Mouse (Mus musculus) forebrain, embryonic 10.5 days (tissue): ENCODE results near the gene Mical3. TPM values are rescaled to one million over a fixed set of nuclear protein-coding genes. Genes with fewer than 3 reads are reported as not detected.
A peak's percentile ranks its signal among the peaks of the same experiment; 100 is the strongest.

Experiments used
- DNase-seq: peaks from one replicate; pipeline ENCODE4 v3.0.0-alpha.2; 2017; ENCODE audit warnings: low spot score; ENCODE audit errors: extremely low spot score
- H3K27ac ChIP-seq: fragments of 300-500 bp; sonication (generic); 2 replicates; pipeline ENCODE4 v1.5.1; 2016; ENCODE audit warnings: mild to moderate bottlenecking
- H3K27me3 ChIP-seq: fragments of 300-500 bp; sonication (generic); 2 replicates; pipeline ENCODE4 v1.6.1; 2016; ENCODE audit warnings: mild to moderate bottlenecking; ENCODE audit not compliant: poor library complexity, severe bottlenecking
- H3K36me3 ChIP-seq: fragments of 300-500 bp; sonication (generic); replicated peaks from 2 replicates; pipeline ENCODE4 v1.6.1; 2016; ENCODE audit warnings: mild to moderate bottlenecking, moderate library complexity
- H3K4me1 ChIP-seq: fragments of 300-500 bp; sonication (generic); 2 replicates; pipeline ENCODE4 v1.6.1; 2016
- H3K4me3 ChIP-seq: fragments of 300-500 bp; sonication (generic); 2 replicates; pipeline ENCODE4 v1.5.1; 2016; ENCODE audit warnings: mild to moderate bottlenecking, moderate library complexity
- H3K9me3 ChIP-seq: fragments of 300-500 bp; sonication (generic); 2 replicates; pipeline ENCODE4 v1.6.1; 2016; ENCODE audit warnings: mild to moderate bottlenecking, moderate library complexity
- WGBS: fragments of 180-500 bp; shearing (Covaris S2); methylation state at CpG from one replicate; pipeline ENCODE4 v1.1.7; 2016; 5-methylcytosine and 5-hydroxymethylcytosine counted together
- polyA plus RNA-seq: library from polyadenylated mRNA; unstranded; fragments of >200 nt; fragmentation: Nextera tagmentation; extraction: Ambion mirVana; gene quantifications from 2 replicates; pipeline ENCODE4 v1.2.1, GENCODE M21; 2016

Gene Mical3
- polyA plus RNA-seq, 1 experiment from 2014 or later: 9.0 TPM

DNA sequence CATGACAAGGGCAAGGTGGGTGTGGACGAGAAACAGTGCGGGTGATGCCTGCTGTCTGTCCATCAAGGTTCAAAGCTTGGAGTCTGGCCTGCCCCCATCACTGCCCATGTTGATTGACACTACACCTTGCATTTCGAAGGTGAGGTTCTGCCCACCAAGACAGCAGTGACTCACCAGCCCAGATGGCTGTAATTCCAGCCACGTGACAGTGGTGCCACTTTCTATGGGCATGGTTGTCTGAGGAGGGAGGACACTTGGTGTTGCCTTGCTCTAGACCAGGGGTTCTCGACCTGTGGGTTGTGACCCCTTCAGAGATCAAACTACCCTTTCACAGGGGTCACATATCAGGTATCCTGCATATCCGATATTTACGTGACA, 62.7 kb downstream of the Mical3 start:
- WGBS: 90% methylated on average over 7 of the region's 7 CpGs
- Histone ChIP-seq H3K27me3 (no peaks in the 10 kb centered on the region), H3K36me3 (no peaks in the 10 kb centered on the region), H3K27ac (peak overlapping the region; percentile 60), H3K9me3 (no peaks in the 10 kb centered on the region), H3K4me3 (no peak overlapping the region), H3K4me1 (peaks cover 76% of the 10 kb centered on the region)
- no peak for DNase-seq

DNA sequence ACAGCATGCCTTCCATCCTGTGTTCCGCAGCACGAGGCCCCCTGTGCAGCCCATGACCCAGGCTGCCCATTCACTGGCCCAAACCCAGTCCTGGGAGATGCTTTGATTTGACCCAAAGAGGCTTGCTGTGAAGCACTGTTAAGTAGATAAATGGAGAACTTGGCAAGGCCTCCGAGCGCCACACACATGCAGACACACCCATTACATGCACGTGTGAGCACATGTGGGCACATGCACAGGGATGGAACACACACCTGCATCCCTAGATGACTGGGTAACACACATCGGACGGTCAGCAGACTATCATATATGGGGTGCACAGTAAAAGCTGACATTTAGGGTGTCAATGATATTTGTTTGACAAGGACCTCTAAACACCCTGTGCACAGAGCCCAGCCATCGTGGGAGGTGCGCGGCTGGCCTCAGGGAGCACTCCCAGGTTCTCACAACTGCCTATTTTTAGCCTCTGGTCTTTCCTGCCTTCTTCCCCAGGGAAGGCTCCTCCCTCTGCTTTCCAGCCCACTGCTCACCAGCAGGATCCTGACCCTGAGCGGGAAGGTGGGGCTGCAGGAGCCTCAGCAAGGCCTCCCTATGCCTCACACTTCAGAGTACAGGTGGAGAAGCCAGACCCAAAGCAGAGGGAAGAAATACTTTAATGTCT, 63.2 kb downstream of the Mical3 start:
- H3K27ac ChIP-seq: peak overlapping the region; percentile 64
- H3K4me1 ChIP-seq: peaks cover 76% of the 10 kb centered on the region
- no peaks in the 10 kb centered on the region for H3K9me3 ChIP-seq
- no peak overlapping the region for H3K4me3 ChIP-seq
- no peaks in the 10 kb centered on the region for H3K36me3 ChIP-seq
- no peak for DNase-seq
- WGBS: 67% methylated on average over 11 of the region's 11 CpGs
- no peaks in the 10 kb centered on the region for H3K27me3 ChIP-seq

DNA sequence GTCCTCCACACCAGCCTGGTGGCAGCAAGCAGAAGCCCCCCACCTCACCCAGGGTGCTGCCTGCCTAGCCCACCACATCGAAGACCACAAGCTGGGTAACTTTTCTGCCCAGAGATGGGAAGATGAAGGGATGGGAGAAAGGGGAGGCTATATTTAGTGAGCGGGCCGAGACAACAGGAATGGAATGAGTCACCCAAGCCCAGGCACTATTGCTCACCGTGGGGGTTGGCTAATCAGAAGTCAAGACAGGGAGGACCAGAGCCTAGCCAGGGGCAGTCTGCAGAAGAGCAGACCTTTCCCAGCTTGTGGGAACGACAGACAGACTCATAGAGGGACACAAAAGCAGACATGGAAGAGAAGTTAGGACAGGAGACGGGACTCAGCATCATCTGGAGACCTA, 64.0 kb downstream of the Mical3 start:
- WGBS: 51% methylated on average over 6 of the region's 6 CpGs
- no peaks in the 10 kb centered on the region for H3K36me3 ChIP-seq
- no peaks in the 10 kb centered on the region for H3K9me3 ChIP-seq
- peak overlapping the region; percentile 64 for H3K27ac ChIP-seq
- DNase-seq: no peak
- peaks cover 76% of the 10 kb centered on the region for H3K4me1 ChIP-seq
- H3K4me3 ChIP-seq: no peak overlapping the region
- no peaks in the 10 kb centered on the region for H3K27me3 ChIP-seq

DNA sequence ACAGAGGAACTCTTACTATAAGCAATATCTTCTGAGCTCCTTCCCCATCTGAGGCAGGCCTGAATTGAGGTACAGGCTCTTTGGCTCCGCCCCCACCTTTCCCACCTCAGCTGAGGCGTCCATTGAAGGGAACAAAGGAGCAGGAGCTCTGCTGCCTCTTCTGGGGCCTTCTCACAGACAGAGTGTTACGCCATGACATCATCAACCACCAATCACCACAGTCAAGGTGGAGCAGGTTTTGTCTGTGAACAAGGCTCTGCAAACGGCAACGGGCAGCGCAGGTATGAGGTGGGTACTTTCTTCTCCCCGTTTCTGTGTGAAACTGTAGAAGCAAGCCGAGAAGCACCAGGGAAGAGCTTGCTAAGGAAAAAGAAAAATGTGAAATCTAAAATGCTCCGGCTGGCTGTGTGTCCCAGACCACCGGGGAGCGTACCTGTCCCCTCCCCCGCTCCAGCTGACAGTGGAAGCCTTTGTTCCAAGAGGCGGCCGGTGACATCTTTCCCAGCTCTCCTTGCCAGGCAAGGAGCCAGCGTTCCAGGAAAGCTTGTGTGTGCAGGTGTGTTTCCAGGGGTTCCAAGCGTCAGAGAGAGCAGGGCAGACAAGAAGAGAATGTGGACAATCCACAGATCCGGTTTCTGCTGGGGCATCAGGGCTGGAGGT, 66.3 kb downstream of the Mical3 start:
- H3K4me1 ChIP-seq: peaks cover 60% of the 10 kb centered on the region
- H3K27ac ChIP-seq: peak overlapping the region; percentile 72
- H3K27me3 ChIP-seq: no peaks in the 10 kb centered on the region
- DNase-seq: no peak
- 30% methylated on average over 17 of the region's 17 CpGs for WGBS
- H3K36me3 ChIP-seq: no peaks in the 10 kb centered on the region
- H3K4me3 ChIP-seq: peak overlapping the region; percentile 13; the same call in 1 of the 2 replicates
- no peaks in the 10 kb centered on the region for H3K9me3 ChIP-seq

DNA sequence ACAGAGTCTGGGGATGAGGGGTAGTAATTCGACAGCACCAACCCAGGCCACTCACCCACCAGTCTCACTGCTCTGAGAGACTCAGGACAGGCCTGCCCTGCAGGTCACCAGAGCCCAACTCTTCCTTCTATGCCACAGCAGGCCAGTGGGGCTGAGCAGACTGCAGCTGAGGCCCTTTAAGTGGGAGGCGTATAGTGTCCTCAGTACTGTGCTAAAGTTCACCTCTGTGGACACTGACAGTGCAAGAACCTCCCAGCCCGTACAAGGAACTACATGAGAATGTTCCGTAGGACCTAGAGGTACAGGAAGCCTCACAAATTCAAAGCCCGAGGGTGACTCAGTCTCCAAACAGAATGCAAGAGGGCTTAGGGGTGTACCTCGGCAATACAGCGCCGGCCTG, 67.0 kb downstream of the Mical3 start:
- Histone ChIP-seq H3K27ac (peak overlapping the region; percentile 72), H3K4me1 (peaks cover 53% of the 10 kb centered on the region), H3K9me3 (no peaks in the 10 kb centered on the region), H3K4me3 (no peak overlapping the region), H3K27me3 (no peaks in the 10 kb centered on the region), H3K36me3 (no peaks in the 10 kb centered on the region)
- 81% methylated on average over 8 of the region's 8 CpGs for WGBS
- DNase-seq: no peak

DNA sequence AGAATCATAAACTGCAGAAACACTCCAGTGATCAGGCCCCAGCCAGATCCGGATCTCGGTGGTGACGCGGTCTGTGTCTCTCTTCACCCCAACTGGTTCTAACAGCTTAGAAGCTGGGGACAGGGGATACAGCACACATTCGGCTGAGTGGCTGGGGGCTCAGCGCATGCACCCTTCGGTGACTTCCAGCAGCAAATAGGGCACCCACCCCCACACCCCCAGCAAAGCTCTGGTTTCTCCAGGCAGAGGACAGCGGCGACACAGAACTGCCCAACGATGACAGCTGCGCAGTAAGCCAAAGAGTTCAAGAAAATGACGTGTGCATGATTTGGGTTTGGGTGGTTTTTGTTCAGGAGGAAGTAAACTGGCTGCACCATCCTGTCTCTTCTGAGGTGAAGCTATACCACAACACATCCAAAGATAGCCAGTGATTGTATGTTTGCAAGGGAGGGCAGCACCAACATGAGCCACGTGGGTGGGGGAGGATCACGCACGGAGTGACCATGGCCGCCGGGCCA, 67.8 kb downstream of the Mical3 start:
- WGBS: 92% methylated on average over 17 of the region's 17 CpGs
- no peak overlapping the region for H3K4me3 ChIP-seq
- no peak overlapping the region for H3K27ac ChIP-seq
- H3K4me1 ChIP-seq: peaks cover 45% of the 10 kb centered on the region
- H3K36me3 ChIP-seq: no peaks in the 10 kb centered on the region
- no peaks in the 10 kb centered on the region for H3K27me3 ChIP-seq
- no peaks in the 10 kb centered on the region for H3K9me3 ChIP-seq
- DNase-seq: no peak

DNA sequence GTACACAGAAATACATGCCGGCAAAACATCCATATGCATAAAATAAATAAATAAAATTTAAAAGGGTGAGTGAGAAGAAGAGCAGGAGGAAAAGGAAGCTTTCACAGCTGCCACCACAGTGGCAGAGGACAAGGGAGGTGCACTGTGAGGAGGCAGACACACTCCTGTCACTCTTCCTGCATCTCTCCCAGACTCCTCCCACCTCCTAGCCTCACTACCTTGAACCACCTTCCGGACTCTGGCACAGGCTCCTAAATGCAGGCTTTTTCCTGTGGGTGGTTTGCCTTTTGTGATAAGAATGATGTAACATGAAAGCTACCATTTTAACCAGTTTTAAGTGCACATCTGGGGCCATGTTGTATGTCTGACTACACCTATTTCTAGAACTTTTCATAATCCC, 72.8 kb downstream of the Mical3 start:
- DNase-seq: no peak
- Histone ChIP-seq H3K4me3 (no peak overlapping the region), H3K27me3 (no peaks in the 10 kb centered on the region), H3K36me3 (no peaks in the 10 kb centered on the region), H3K4me1 (peaks cover 7% of the 10 kb centered on the region; the same call in 1 of the 2 replicates), H3K9me3 (no peaks in the 10 kb centered on the region), H3K27ac (no peak overlapping the region)
- WGBS: 86% methylated on average over 2 of the region's 2 CpGs

DNA sequence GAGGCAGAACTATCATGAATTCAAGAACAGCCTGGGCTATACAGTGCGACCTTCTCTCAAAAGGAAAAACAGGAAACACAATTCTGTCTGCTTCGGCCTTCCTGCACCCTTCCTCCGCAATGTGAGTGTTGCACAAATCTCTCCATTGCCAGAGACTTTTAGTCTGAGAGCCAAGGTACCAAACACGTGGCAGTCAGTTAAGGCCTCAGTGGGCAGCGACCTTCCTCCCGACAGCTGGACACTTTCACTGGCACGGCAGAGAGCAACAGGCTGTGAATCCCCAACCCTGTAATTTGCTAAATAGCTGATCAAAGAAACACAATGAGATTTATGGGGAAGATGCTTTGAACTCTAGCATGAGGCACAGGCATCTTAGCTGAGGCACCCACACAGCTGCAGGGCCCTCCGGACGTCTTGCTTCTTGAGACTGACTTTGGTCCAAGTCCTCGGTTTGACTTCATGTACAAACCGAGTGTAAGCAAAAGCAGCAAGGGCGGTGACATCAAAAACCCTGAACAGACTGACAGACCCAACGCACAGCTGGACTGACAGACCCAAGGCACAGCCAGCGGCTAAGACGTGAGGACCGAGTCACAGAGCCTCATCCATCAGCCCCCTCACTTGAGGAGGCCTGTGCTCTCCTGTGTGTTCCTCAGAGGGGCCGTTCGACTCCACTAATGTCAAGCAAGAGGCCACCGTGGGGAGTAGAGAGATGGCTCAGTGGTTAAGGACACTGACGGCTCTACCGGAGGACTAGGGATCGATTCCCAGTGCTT, 73.4 kb downstream of the Mical3 start:
- Histone ChIP-seq H3K4me3 (no peak overlapping the region), H3K4me1 (peaks cover 7% of the 10 kb centered on the region; the same call in 1 of the 2 replicates), H3K36me3 (no peaks in the 10 kb centered on the region), H3K27me3 (no peaks in the 10 kb centered on the region), H3K27ac (no peak overlapping the region), H3K9me3 (no peaks in the 10 kb centered on the region)
- DNase-seq: no peak
- 84% methylated on average over 22 of the region's 22 CpGs for WGBS

DNA sequence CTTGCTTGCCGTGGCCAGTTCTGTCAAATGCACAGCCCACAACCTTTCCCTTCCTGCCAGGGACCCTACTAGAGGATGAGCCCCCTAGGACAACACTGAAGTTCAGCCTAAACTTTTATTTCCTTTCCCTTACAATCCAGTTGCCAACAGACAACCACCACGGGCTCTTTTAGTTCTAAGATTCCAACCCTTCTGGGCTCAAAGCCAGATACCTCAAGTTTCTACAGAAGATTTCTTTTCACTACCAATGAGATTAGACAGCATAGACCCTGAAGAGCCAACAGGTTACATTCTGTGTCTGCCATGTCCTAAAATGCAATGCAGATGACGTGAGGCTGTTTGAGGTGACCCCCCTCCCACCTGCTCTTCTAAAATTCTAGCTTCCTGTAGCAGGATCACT, 75.3 kb downstream of the Mical3 start:
- 84% methylated on average over 3 of the region's 3 CpGs for WGBS
- no peaks in the 10 kb centered on the region for H3K9me3 ChIP-seq
- H3K27ac ChIP-seq: no peak overlapping the region
- H3K27me3 ChIP-seq: no peaks in the 10 kb centered on the region
- H3K36me3 ChIP-seq: no peaks in the 10 kb centered on the region
- peaks cover 7% of the 10 kb centered on the region; the same call in 1 of the 2 replicates for H3K4me1 ChIP-seq
- DNase-seq: no peak
- no peak overlapping the region for H3K4me3 ChIP-seq

DNA sequence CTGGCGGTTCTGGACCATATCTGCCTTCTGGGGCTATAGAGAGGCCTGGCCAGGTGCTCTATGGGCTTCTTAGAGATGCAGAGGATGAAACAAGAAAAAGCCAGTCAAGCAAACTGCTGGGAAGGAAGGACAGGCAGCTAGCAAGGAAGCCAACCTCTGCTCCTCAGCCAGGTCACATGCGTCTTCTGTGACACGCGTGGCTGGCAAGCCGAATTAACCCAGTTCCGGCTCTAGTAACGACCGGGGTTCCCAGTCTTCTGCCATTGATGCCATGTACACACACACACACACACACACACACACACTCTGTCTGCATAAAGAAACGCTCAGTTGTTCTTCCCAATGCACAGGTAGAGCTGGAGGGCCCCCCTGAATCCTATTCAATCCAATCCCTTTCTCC, 75.9 kb downstream of the Mical3 start:
- WGBS: 95% methylated on average over 9 of the region's 9 CpGs
- H3K4me3 ChIP-seq: no peak overlapping the region

DNA sequence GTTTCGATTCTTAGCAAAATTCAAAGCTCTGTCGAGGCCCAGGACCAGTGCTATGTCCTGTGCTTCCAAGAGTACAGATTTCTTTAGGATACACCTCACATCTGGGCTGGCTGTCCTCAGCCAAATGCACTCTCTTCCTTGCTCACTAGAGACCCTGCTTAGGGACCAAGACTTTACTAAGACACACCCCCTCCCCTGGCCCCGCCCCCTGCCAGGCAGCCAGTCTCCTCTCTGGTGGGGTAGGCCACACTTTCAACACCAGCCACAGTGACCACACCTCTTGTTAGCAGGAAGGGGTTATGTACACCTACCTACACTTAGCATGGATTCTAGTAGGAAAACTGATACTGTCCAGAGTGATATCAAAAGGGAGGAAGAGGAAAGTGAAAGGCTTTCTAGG, 76.5 kb downstream of the Mical3 start:
- DNase-seq: no peak
- WGBS: 76% methylated on average over 3 of the region's 3 CpGs
- Histone ChIP-seq H3K27me3 (no peaks in the 10 kb centered on the region), H3K36me3 (no peaks in the 10 kb centered on the region), H3K4me3 (no peak overlapping the region), H3K9me3 (no peaks in the 10 kb centered on the region), H3K27ac (no peak overlapping the region), H3K4me1 (peaks cover 12% of the 10 kb centered on the region; the same call in 1 of the 2 replicates)

More for the DNA sequence above, 75.9 kb downstream of the Mical3 start:
- Histone ChIP-seq H3K9me3 (no peaks in the 10 kb centered on the region), H3K27ac (no peak overlapping the region), H3K4me1 (peaks cover 9% of the 10 kb centered on the region; the same call in 1 of the 2 replicates), H3K27me3 (no peaks in the 10 kb centered on the region), H3K36me3 (no peaks in the 10 kb centered on the region)
- no peak for DNase-seq

DNA sequence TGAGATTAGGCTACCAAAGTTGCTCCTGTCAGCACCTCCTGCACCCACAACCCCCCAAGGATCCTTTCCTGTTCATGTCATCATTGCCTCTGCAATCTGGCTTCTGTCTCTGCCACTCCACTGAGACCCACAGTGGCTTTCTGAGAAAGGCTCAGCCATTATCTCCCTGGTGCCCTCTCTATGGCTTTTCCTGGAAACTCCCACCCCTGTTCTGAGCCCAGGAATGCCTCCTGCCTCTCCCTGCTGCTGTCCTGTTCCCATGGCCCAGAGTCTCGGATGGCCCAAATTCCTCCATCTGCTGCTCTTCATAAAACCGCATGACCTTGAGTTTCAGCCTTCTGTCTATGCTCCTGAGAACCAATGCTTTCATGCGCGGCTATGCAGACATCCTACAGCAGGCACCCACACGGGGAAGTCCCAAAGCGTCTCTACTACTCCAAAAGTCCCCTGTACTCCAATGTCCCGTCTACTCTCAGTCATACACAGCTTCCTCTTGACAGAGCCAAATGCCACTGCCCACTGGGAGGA, 77.2 kb downstream of the Mical3 start:
- no peaks in the 10 kb centered on the region for H3K36me3 ChIP-seq
- H3K9me3 ChIP-seq: no peaks in the 10 kb centered on the region
- DNase-seq: no peak
- WGBS: 90% methylated on average over 7 of the region's 7 CpGs
- no peak overlapping the region for H3K4me3 ChIP-seq
- no peaks in the 10 kb centered on the region for H3K27me3 ChIP-seq
- peaks cover 12% of the 10 kb centered on the region; the same call in 1 of the 2 replicates for H3K4me1 ChIP-seq
- no peak overlapping the region for H3K27ac ChIP-seq
